8 mouse cellular contexts compared by ENCODE assay signal in the genomic region with DNA sequence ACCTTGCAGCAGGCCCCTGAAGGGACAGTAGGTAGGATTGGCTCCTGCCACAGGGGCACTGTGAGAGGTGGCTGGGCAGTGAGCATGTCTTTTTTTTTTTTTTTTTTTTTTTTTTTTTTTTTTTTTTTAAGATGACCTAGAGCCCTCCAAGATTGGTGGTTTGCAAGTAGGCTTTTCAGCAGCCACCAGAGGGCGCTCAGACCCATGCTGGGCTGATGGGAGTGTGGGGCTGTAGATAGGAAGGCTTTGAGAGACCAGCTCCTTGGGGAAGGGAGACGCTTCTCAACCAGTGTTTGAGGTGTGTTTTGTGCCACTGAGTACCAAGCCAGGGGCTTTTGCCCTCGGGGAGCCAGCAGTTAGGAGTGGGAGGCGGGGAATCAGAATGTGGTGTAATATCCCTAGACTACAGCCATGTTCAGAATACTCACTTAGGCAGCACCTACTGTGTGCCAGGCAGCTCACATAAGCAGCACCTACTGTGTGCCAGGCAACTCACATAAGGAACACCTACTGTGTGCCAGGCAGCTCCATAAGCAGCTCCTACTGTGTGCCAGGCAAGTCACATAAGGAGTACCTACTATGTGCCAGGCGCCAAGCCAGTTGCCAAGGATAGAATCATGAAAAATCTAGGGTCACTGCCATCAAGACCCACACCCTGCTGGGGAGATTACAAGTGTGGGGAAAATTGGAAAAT.
DNase-seq lines count a peak whose midpoint lies in the region; ATAC-seq and TF ChIP-seq lines count a peak whose summit lies in the region.

No protein-coding gene starts in this region.

- H3K79me2 ChIP-seq in heart, adult 2 months (replicated peaks; ENCODE audit: control insufficient read depth, insufficient read depth, low read length) = no peaks in the 10 kb centered on the region

- H3K4me2 ChIP-seq in heart, embryonic 11.5 days = no peak overlapping the region
- H3K4me2 ChIP-seq in embryonic facial prominence, embryonic 11.5 days (ENCODE audit: low read depth, low read length) = no peak overlapping the region
- H3K4me2 ChIP-seq in stomach, postnatal 0 days (replicated peaks; ENCODE audit: low read depth) = no peak overlapping the region

- TF ChIP-seq CTCF in heart, adult 2 months (IDR thresholded peaks at IDR 0.05) = peak; percentile 74
- TF ChIP-seq CTCF in stomach, postnatal 0 days (IDR thresholded peaks at IDR 0.05; ENCODE audit: low read depth) = peak; percentile 79

- 30% methylated on average over 5 of the region's 5 CpGs for WGBS in heart, adult 2 months
- WGBS in heart, embryonic 11.5 days (ENCODE audit: insufficient replicate concordance) = 34% methylated on average over 5 of the region's 5 CpGs
- WGBS in embryonic facial prominence, embryonic 11.5 days = 30% methylated on average over 5 of the region's 5 CpGs
- 29% methylated on average over 5 of the region's 5 CpGs for WGBS in stomach, postnatal 0 days

- H3K27ac ChIP-seq in heart, adult 2 months = no peak overlapping the region
- H3K27ac ChIP-seq in heart, embryonic 11.5 days (ENCODE audit: low read depth, low read length) = no peak overlapping the region
- H3K27ac ChIP-seq in embryonic facial prominence, embryonic 11.5 days (replicated peaks; ENCODE audit: low read depth, low read length) = no peak overlapping the region
- H3K27ac ChIP-seq in stomach, postnatal 0 days (replicated peaks) = no peak overlapping the region

- no peaks in the 10 kb centered on the region for H3K4me1 ChIP-seq in heart, adult 2 months (ENCODE audit: control insufficient read depth, insufficient read depth, low read length)
- H3K4me1 ChIP-seq in heart, embryonic 11.5 days (ENCODE audit: control insufficient read depth, insufficient read depth, low read length) = no peaks in the 10 kb centered on the region
- H3K4me1 ChIP-seq in embryonic facial prominence, embryonic 11.5 days (ENCODE audit: control insufficient read depth, insufficient read depth, low read length) = no peaks in the 10 kb centered on the region
- H3K4me1 ChIP-seq in stomach, postnatal 0 days (replicated peaks; ENCODE audit: control insufficient read depth, insufficient read depth) = no peaks in the 10 kb centered on the region

- no peaks in the 10 kb centered on the region for H3K9me3 ChIP-seq in heart, embryonic 11.5 days (replicated peaks; ENCODE audit: control insufficient read depth, low read length)
- no peaks in the 10 kb centered on the region for H3K9me3 ChIP-seq in embryonic facial prominence, embryonic 11.5 days (replicated peaks; ENCODE audit: control insufficient read depth, low read length)
- H3K9me3 ChIP-seq in stomach, postnatal 0 days (ENCODE audit: control insufficient read depth, low read length) = no peaks in the 10 kb centered on the region

- TF ChIP-seq EP300 in heart, adult 2 months (IDR thresholded peaks at IDR 0.05; ENCODE audit: insufficient read depth, low read depth, low read length) = no peak
- no peak for TF ChIP-seq EP300 in stomach, postnatal 0 days (optimal IDR thresholded peaks at IDR 0.05)

- intact Hi-C loops in heart, adult 2 months (cut with DNase I) = loop anchor here (1.0 to 5.0 kb wide), 3 partner anchors 97 to 318 kb away; no protein-coding TSS in a partner anchor
- intact Hi-C loops in heart, postnatal 14 days (cut with DNase I) = loop anchor here (2.0 kb wide), 2 partner anchors 222 to 318 kb away; no protein-coding TSS in a partner anchor

- ATAC-seq in heart, embryonic 11.5 days (replicated peaks; ENCODE audit: insufficient number of reproducible peaks, low FRiP score, low TSS enrichment) = no peak
- ATAC-seq in embryonic facial prominence, embryonic 11.5 days (replicated peaks; ENCODE audit: insufficient number of reproducible peaks, low FRiP score, low TSS enrichment, low read depth) = 0 out of 2 replicates have a peak, but pooled peaks have one; percentile 23
- 0 out of 2 replicates have a peak, but pooled peaks have one; percentile 29 for ATAC-seq in stomach, postnatal 0 days (ENCODE audit: low FRiP score, low TSS enrichment)

- no peak overlapping the region for H3K9ac ChIP-seq in heart, adult 2 months (ENCODE audit: low read depth, low read length)
- H3K9ac ChIP-seq in heart, embryonic 11.5 days (ENCODE audit: low read depth, low read length) = no peak overlapping the region
- no peak overlapping the region for H3K9ac ChIP-seq in embryonic facial prominence, embryonic 11.5 days (replicated peaks; ENCODE audit: low read length)
- H3K9ac ChIP-seq in stomach, postnatal 0 days (ENCODE audit: low read length) = no peak overlapping the region

- peak; percentile 47 to 71 for DNase-seq in heart, adult 2 months
- peak; percentile 83 for DNase-seq in adrenal gland, postnatal 25 days
- peak; percentile 89 for DNase-seq in embryonic facial prominence, embryonic 11.5 days (ENCODE audit: low spot score)
- peak; percentile 71 to 83 for DNase-seq in heart, postnatal 14 days
- peak; percentile 75 to 78 for DNase-seq in layer of hippocampus, postnatal 10 days (ENCODE audit: low spot score in 2 of 2)
- peak; percentile 69 to 78 for DNase-seq in lung, postnatal 4 days
- peak; percentile 84 for DNase-seq in stomach, postnatal 0 days (ENCODE audit: low spot score)

- no peak overlapping the region for H3K4me3 ChIP-seq in heart, adult 2 months
- H3K4me3 ChIP-seq in heart, embryonic 11.5 days (ENCODE audit: low read depth, low read length) = no peak overlapping the region
- H3K4me3 ChIP-seq in embryonic facial prominence, embryonic 11.5 days (ENCODE audit: low read depth, low read length) = no peak overlapping the region
- no peak overlapping the region for H3K4me3 ChIP-seq in stomach, postnatal 0 days (ENCODE audit: low read depth, low read length)

- no peaks in the 10 kb centered on the region for H3K27me3 ChIP-seq in heart, adult 2 months (ENCODE audit: control insufficient read depth, insufficient read depth, low read length)
- no peaks in the 10 kb centered on the region for H3K27me3 ChIP-seq in heart, embryonic 11.5 days (ENCODE audit: control insufficient read depth, insufficient read depth, low read length)
- H3K27me3 ChIP-seq in embryonic facial prominence, embryonic 11.5 days (ENCODE audit: control insufficient read depth, insufficient read depth, low read length) = no peaks in the 10 kb centered on the region
- H3K27me3 ChIP-seq in stomach, postnatal 0 days (ENCODE audit: control insufficient read depth, insufficient read depth, low read length) = no peaks in the 10 kb centered on the region

- H3K36me3 ChIP-seq in heart, adult 2 months (ENCODE audit: control insufficient read depth, insufficient read depth, low read length) = no peaks in the 10 kb centered on the region
- H3K36me3 ChIP-seq in heart, embryonic 11.5 days (ENCODE audit: control insufficient read depth, insufficient read depth, low read length) = no peaks in the 10 kb centered on the region
- no peaks in the 10 kb centered on the region for H3K36me3 ChIP-seq in embryonic facial prominence, embryonic 11.5 days (replicated peaks; ENCODE audit: control insufficient read depth, insufficient read depth, low read depth, low read length)
- H3K36me3 ChIP-seq in stomach, postnatal 0 days (ENCODE audit: control insufficient read depth, insufficient read depth, low read length) = no peaks in the 10 kb centered on the region

- TF ChIP-seq POLR2A in heart, adult 2 months (IDR thresholded peaks at IDR 0.05; ENCODE audit: insufficient read depth, low read depth, low read length) = no peak
